Mouse (Mus musculus) embryonic fibroblast, embryonic 13.5 days (primary cell): ENCODE data around the gene Il18r1.

Experiments used
- CTCF ChIP-seq: IDR thresholded peaks from 2 replicates; pipeline ENCODE4 v1.5.1; 2011; ENCODE audit warnings: mild to moderate bottlenecking, control low read depth, low read length, moderate library complexity, borderline replicate concordance; ENCODE audit not compliant: insufficient read depth
- POLR2A ChIP-seq: IDR thresholded peaks from 2 replicates; pipeline ENCODE4 v1.6.1; 2011; ENCODE audit warnings: low read depth, mild to moderate bottlenecking, control low read depth, low read length, moderate library complexity

GRCm38 (mm10) chr1:40494594-40494993 is 29.2 kb downstream of the Il18r1 start:
- no peak for TF ChIP-seq POLR2A
- TF ChIP-seq CTCF, result no peak
